ENCODE assay signal across 20 mouse cellular contexts in the genomic region with DNA sequence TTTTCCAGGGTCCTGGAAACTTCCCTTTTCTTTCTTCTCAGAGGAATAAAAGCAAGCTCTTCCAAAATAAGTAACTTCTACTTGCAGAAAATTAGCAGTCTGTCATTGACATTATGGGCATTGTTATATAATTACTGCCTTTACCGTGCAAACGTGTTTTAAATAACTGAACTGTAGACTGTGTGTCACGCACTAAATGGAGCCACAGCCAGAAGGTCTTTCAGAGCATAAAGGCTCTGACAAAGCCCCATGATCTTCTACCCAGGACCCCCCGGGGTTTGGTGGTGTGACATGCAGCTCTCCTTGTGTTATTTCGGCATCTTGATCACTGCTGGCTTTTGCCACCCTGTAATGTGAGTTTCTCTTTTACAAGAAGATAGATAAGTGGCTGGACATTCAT.
"Had no signal": no experiment of that assay in that cellular context is flagged by ENCODE, and none has a peak within 500 bp of the region (broad histone marks: within the 10 kb centered on the region; RNA-seq: fewer than 3 reads in every experiment).

No protein-coding gene starts in this region.

- H3K36me3 ChIP-seq: limb, embryonic 10.5 days; limb, embryonic 13.5 days; liver, embryonic 12.5 days; liver, embryonic 15.5 days; lung, embryonic 15.5 days; midbrain, embryonic 10.5 days; midbrain, embryonic 13.5 days; neural tube, embryonic 13.5 days had no signal

- H3K27me3 ChIP-seq: limb, embryonic 13.5 days; liver, embryonic 12.5 days; liver, embryonic 15.5 days; lung, embryonic 15.5 days; megakaryocyte, embryonic 14.5 days; midbrain, embryonic 13.5 days; neural tube, embryonic 13.5 days had no signal

- DNase-seq: kidney, postnatal 10 days; kidney, postnatal 36 days; layer of hippocampus, postnatal 36 days; liver; lung, adult 18-20 months; lung, postnatal 10 days; lung, postnatal 36 days; thymus, adult 18-20 months; thymus, postnatal 36 days had no signal

- H3K27ac ChIP-seq: limb, embryonic 10.5 days; limb, embryonic 13.5 days; liver, embryonic 12.5 days; liver, embryonic 15.5 days; lung, embryonic 15.5 days; midbrain, embryonic 10.5 days; midbrain, embryonic 13.5 days; neural tube, embryonic 13.5 days had no signal

- H3K4me3 ChIP-seq: limb, embryonic 10.5 days; limb, embryonic 13.5 days; liver, embryonic 12.5 days; liver, embryonic 15.5 days; lung, embryonic 15.5 days; megakaryocyte, embryonic 14.5 days; midbrain, embryonic 10.5 days; midbrain, embryonic 13.5 days; myocyte; neural tube, embryonic 13.5 days had no signal

- H3K9ac ChIP-seq: limb, embryonic 13.5 days; liver, embryonic 12.5 days; liver, embryonic 15.5 days; lung, embryonic 15.5 days; midbrain, embryonic 13.5 days; neural tube, embryonic 13.5 days had no signal

- H3K4me2 ChIP-seq: limb, embryonic 13.5 days; liver, embryonic 12.5 days; liver, embryonic 15.5 days; lung, embryonic 15.5 days; midbrain, embryonic 13.5 days; neural tube, embryonic 13.5 days had no signal

- H3K9me3 ChIP-seq: limb, embryonic 10.5 days; limb, embryonic 13.5 days; liver, embryonic 12.5 days; liver, embryonic 15.5 days; lung, embryonic 15.5 days; midbrain, embryonic 10.5 days; midbrain, embryonic 13.5 days; neural tube, embryonic 13.5 days had no signal

- H3K4me1 ChIP-seq: limb, embryonic 10.5 days; limb, embryonic 13.5 days; liver, embryonic 12.5 days; liver, embryonic 15.5 days; lung, embryonic 15.5 days; megakaryocyte, embryonic 14.5 days; midbrain, embryonic 10.5 days; neural tube, embryonic 13.5 days had no signal

- ATAC-seq: liver, embryonic 12.5 days; midbrain, embryonic 13.5 days; midbrain, embryonic 16.5 days had no signal
